Mouse (Mus musculus) heart, adult 8-10 months (tissue): ENCODE results near the gene Atp1a4. TPM values are rescaled to one million over a fixed set of nuclear protein-coding genes. Genes with fewer than 3 reads are reported as not detected.

ENCODE experiments used
- DNase-seq: peaks from one replicate; pipeline ENCODE4 v3.0.0; 2022; ENCODE audit warnings: low spot score
- total RNA-seq, 4 experiments: library from RNA; stranded (reverse); gene quantifications; 2 replicates each; pipeline ENCODE4 v1.2.4; 2022

Gene Atp1a4
- not detected for total RNA-seq

- DNase-seq: no peak
These were observed at the start of gene Atp1a4 for GRCm38 (mm10) chr1:172258314-172258713. TSS of gene Atp1a4 (minus strand) at chr1:172258414.

GRCm38 (mm10) chr1:172307936-172308335 lies 49.7 kb upstream of the Atp1a4 start:
- no peak for DNase-seq

- DNase-seq: no peak
These were observed 48.7 kb upstream of the Atp1a4 start for GRCm38 (mm10) chr1:172306885-172307284.

- no peak for DNase-seq
These were observed 48.0 kb upstream of the Atp1a4 start for GRCm38 (mm10) chr1:172306196-172306595.

- DNase-seq: no peak
These were observed 47.4 kb upstream of the Atp1a4 start for GRCm38 (mm10) chr1:172305635-172306034.

- no peak for DNase-seq
These were observed 46.9 kb upstream of the Atp1a4 start for GRCm38 (mm10) chr1:172305153-172305552.

GRCm38 (mm10) chr1:172304443-172304842 lies 46.2 kb upstream of the Atp1a4 start:
- DNase-seq: no peak

GRCm38 (mm10) chr1:172302851-172303250 lies 44.6 kb upstream of the Atp1a4 start:
- no peak for DNase-seq

- DNase-seq: no peak
These were observed 44.1 kb upstream of the Atp1a4 start for GRCm38 (mm10) chr1:172302311-172302710.

- DNase-seq: no peak
These were observed 43.0 kb upstream of the Atp1a4 start for GRCm38 (mm10) chr1:172301180-172301579.

- DNase-seq: peak; percentile 52
These were observed 42.0 kb upstream of the Atp1a4 start for GRCm38 (mm10) chr1:172300247-172300646.

- no peak for DNase-seq
These were observed 41.3 kb upstream of the Atp1a4 start for GRCm38 (mm10) chr1:172299528-172299927.

GRCm38 (mm10) chr1:172297611-172298537 lies 39.7 kb upstream of the Atp1a4 start, which contains the start of gene Atp1a2:
TSS of gene Atp1a2 (minus strand) at chr1:172298064.
- peak; percentile 87 for DNase-seq

GRCm38 (mm10) chr1:172296816-172297510 lies 38.7 kb upstream of the Atp1a4 start:
- DNase-seq: peak; percentile 60

- peak; percentile 31 for DNase-seq
These were observed 37.6 kb upstream of the Atp1a4 start for GRCm38 (mm10) chr1:172295751-172296197.

- no peak for DNase-seq
These were observed 35.2 kb upstream of the Atp1a4 start for GRCm38 (mm10) chr1:172293449-172293848.

- DNase-seq: no peak
These were observed 34.7 kb upstream of the Atp1a4 start for GRCm38 (mm10) chr1:172292880-172293279.

GRCm38 (mm10) chr1:172289617-172289946 lies 31.4 kb upstream of the Atp1a4 start:
- no peak for DNase-seq

- DNase-seq: no peak
These were observed 30.8 kb upstream of the Atp1a4 start for GRCm38 (mm10) chr1:172288900-172289616.

GRCm38 (mm10) chr1:172286740-172287139 lies 28.5 kb upstream of the Atp1a4 start:
- no peak for DNase-seq

- DNase-seq: no peak
These were observed 26.0 kb upstream of the Atp1a4 start for GRCm38 (mm10) chr1:172284221-172284620.

GRCm38 (mm10) chr1:172283073-172283472 lies 24.9 kb upstream of the Atp1a4 start:
- peak; percentile 35 for DNase-seq
